In the genomic region with DNA sequence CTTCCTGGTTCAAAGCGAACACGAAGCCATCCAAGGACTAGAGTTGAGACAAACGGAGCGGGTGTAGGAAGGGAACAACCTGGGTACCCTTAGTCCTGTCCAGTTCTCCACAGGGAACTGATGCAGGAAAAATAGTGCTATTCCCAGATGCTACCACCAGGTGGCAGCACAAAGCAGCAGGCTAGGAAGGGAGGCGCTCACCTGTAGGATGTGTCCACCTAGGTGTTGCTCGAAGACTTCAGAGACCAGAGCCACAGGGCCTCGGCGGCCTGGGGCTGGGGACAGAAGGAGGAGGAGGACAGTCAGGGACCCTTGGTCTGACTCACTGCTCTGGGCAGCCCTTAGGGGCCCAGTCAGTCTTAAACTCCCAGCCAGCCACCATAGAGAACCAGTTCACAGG, we compare ENCODE assay signal across 7 mouse cellular contexts. TPM values are rescaled to one million over a fixed set of nuclear protein-coding genes. Genes with fewer than 3 reads are reported as not detected.
DNase-seq lines count a peak whose midpoint lies in the region; ATAC-seq and TF ChIP-seq lines count a peak whose summit lies in the region.

No protein-coding gene starts in this region.

- peaks cover 7% of the 10 kb centered on the region for H3K4me1 ChIP-seq in hindbrain, embryonic 13.5 days (replicated peaks)
- H3K4me1 ChIP-seq in small intestine, adult 2 months (ENCODE audit: control insufficient read depth, insufficient read depth, insufficient read length, low read length), result peaks cover 3% of the 10 kb centered on the region; the same call in 1 of the 2 replicates

- no peaks in the 10 kb centered on the region for H3K36me3 ChIP-seq in hindbrain, embryonic 13.5 days
- no peaks in the 10 kb centered on the region for H3K36me3 ChIP-seq in small intestine, adult 2 months (ENCODE audit: control insufficient read depth, insufficient read depth, low read length)

- H3K4me3 ChIP-seq in hindbrain, embryonic 13.5 days, result no peak overlapping the region
- no peak overlapping the region for H3K4me3 ChIP-seq in small intestine, adult 2 months (ENCODE audit: low read depth, low read length)

- no peak overlapping the region for H3K9ac ChIP-seq in hindbrain, embryonic 13.5 days

- ATAC-seq in erythroblast, adult 5-6 weeks (replicated peaks; ENCODE audit: low FRiP score, poor library complexity, severe bottlenecking), result peak; percentile 76
- ATAC-seq in hindbrain, embryonic 13.5 days (ENCODE audit: low FRiP score), result peak; percentile 48; the same call in 1 of the 2 replicates
- peak; percentile 57 for ATAC-seq in megakaryocyte progenitor cell, adult 5-6 weeks (replicated peaks; ENCODE audit: poor library complexity)

- 21% methylated on average over 8 of the region's 8 CpGs for WGBS in hindbrain, embryonic 13.5 days
- WGBS in small intestine, adult 2 months, result 5% methylated on average over 8 of the region's 8 CpGs

- H3K27me3 ChIP-seq in hindbrain, embryonic 13.5 days, result peaks cover 52% of the 10 kb centered on the region
- H3K27me3 ChIP-seq in small intestine, adult 2 months (ENCODE audit: control insufficient read depth, insufficient read depth, low read length), result 0 out of 2 replicates have a peak, but pooled peaks cover 2% of the 10 kb centered on the region

- TF ChIP-seq CTCF in small intestine, adult 2 months (IDR thresholded peaks at IDR 0.05; ENCODE audit: extremely low read depth, insufficient read length, insufficient replicate concordance, low read depth, low read length), result peak; percentile 93; the same call in 1 of the 2 replicates

- no peak overlapping the region for H3K4me2 ChIP-seq in hindbrain, embryonic 13.5 days

- TF ChIP-seq POLR2A in small intestine, adult 2 months (IDR thresholded peaks at IDR 0.05; ENCODE audit: low read depth, low read length), result no peak

- DNase-seq in MN1 (ENCODE audit: low spot score), result peak; percentile 73
- peak; percentile 67 for DNase-seq in c-Kit-negative CD71-positive TER-119-positive erythroid progenitor cells, embryonic 14.5 days (ENCODE audit: low read depth, low spot score)
- peak; percentile 65 to 85 for DNase-seq in layer of hippocampus, postnatal 25 days (ENCODE audit: extremely low spot score in 1 of 2, low spot score in 1 of 2)

- no peak overlapping the region for H3K27ac ChIP-seq in hindbrain, embryonic 13.5 days
- H3K27ac ChIP-seq in small intestine, adult 2 months (ENCODE audit: insufficient read depth, low read depth, low read length), result no peak overlapping the region

- no peaks in the 10 kb centered on the region for H3K9me3 ChIP-seq in hindbrain, embryonic 13.5 days

RNA-seq across cellular contexts. Expression of a gene that starts 12.4 kb away (rescaled TPM):
- not detected in 2 replicates for total RNA-seq in erythroblast, adult 5-6 weeks (2015; ENCODE audit: low replicate concordance)
- total RNA-seq in erythroblast, adult 5-6 weeks (2017; ENCODE audit: low replicate concordance), result not detected in 2 replicates
- 2.3 and 2.5 TPM in 2 replicates for polyA plus RNA-seq in hindbrain, embryonic 13.5 days (2015; fragmentation: Nextera tagmentation; extraction: Ambion mirVana)
- 10 to 100 TPM; 18.8 to 19.8 TPM for total RNA-seq in layer of hippocampus, postnatal 25 days (2021)
- total RNA-seq in megakaryocyte progenitor cell, adult 5-6 weeks (2015), result not detected in 2 replicates
- not detected in 2 replicates for total RNA-seq in megakaryocyte progenitor cell, adult 5-6 weeks (2017)
- 0.05 TPM in 1 of 2 replicates, not detected in the other for polyA plus RNA-seq in small intestine, adult 2 months (2012; rRNA removed)

RNA-seq across cellular contexts. Expression of a gene that starts 12.6 kb away (rescaled TPM):
- total RNA-seq in erythroblast, adult 5-6 weeks (2015; ENCODE audit: low replicate concordance), result 8.2 TPM in 1 of 2 replicates, not detected in the other
- total RNA-seq in erythroblast, adult 5-6 weeks (2017; ENCODE audit: low replicate concordance), result 4.6 and 6.1 TPM in 2 replicates
- polyA plus RNA-seq in hindbrain, embryonic 13.5 days (2015; fragmentation: Nextera tagmentation; extraction: Ambion mirVana), result 55.9 and 60.8 TPM in 2 replicates
- 10 to 100 TPM; 62.5 to 81.2 TPM for total RNA-seq in layer of hippocampus, postnatal 25 days (2021)
- 34.6 and 42.5 TPM in 2 replicates for total RNA-seq in megakaryocyte progenitor cell, adult 5-6 weeks (2015)
- 9.5 and 13.5 TPM in 2 replicates for total RNA-seq in megakaryocyte progenitor cell, adult 5-6 weeks (2017)
- 156 and 330 TPM in 2 replicates for polyA plus RNA-seq in small intestine, adult 2 months (2012; rRNA removed)

Comparison
In these comparisons a context has a peak if more than half of its experiments do, and no peak if none do; other contexts are left out.
1. RNA of a gene that starts 12.4 kb away (total RNA-seq): 18.8 to 19.8 TPM in layer of hippocampus, postnatal 25 days; not detected in erythroblast, adult 5-6 weeks and not detected in megakaryocyte progenitor cell, adult 5-6 weeks; every median in the first group is over 10 times any median in the second.
2. Peak in every context shown above with its lines, with median percentiles within 50 percentile points of each other: DNase-seq and ATAC-seq.